Mouse (Mus musculus) left cerebral cortex, adult 9 months (tissue): ENCODE measurements around the gene Gtpbp3.
"Not testable (repeated sequence)": the region's sequence is repeated elsewhere in the genome, so short reads cannot be mapped to it uniquely, and the experiment has no call there.

Source experiments
- DNase-seq, 2 experiments: peaks; one replicate each; pipeline ENCODE4 v3.0.0; 2022; ENCODE audit warnings: low spot score in 2 of 2

The Gtpbp3 gene

DNA sequence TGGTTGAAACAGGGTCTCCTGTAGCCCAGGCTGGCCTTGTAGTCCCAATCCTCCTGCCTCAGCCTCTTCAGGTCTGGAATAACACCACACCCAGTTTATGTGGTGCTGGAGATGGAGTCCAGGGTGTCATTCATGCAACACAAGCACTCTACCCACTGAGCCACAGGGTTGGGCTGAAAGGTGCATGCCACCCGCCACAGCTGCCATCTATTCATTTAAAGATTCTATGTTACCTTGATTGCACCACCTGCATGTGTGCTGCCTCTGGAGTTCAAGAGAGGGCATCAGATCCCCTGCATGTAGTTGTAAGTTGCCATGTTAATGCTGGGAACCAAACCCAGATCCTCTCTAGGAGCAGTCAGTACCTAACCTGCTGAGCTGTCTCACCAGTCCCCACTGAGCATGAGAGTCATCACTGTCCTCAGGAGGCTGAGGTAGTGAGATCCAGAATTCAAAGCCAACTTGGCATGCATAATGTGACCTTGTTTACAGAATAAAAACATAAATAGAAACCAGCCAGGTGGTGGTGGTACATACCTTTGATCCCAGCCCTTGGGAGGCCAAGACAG lies 9.3 kb downstream of the Gtpbp3 start:
- DNase-seq: no peak

DNA sequence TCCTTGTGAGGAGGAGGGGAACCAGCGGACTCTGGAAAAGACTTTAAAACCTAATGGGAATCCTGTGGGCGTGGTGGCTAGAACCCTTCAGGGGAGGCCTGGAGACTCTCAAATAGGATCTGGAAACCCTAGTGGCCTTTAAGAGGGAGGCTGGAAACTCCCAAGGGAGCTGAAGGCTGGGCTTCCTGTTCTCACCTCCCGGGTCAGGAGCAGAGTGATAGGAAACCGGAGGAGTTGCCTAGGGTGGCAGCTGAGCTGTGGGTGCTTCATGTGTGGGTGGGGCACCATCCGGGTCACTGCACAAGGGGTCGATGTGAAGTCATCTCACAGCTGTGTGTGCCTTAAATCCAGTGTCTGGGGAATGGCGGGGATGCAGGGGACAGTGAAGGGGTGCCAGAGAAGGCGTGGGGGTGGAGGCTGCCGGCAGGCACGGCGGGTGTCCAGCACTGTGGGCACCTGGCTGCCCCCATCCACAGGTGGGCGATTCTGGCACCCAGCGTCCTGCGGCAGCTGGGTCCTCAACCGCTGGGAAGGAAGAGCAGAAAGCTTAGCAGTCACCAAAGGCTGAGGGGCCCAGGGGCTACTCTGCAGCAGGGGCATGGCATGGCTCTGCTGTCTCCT lies 10.1 kb downstream of the Gtpbp3 start:
- no peak for DNase-seq

DNA sequence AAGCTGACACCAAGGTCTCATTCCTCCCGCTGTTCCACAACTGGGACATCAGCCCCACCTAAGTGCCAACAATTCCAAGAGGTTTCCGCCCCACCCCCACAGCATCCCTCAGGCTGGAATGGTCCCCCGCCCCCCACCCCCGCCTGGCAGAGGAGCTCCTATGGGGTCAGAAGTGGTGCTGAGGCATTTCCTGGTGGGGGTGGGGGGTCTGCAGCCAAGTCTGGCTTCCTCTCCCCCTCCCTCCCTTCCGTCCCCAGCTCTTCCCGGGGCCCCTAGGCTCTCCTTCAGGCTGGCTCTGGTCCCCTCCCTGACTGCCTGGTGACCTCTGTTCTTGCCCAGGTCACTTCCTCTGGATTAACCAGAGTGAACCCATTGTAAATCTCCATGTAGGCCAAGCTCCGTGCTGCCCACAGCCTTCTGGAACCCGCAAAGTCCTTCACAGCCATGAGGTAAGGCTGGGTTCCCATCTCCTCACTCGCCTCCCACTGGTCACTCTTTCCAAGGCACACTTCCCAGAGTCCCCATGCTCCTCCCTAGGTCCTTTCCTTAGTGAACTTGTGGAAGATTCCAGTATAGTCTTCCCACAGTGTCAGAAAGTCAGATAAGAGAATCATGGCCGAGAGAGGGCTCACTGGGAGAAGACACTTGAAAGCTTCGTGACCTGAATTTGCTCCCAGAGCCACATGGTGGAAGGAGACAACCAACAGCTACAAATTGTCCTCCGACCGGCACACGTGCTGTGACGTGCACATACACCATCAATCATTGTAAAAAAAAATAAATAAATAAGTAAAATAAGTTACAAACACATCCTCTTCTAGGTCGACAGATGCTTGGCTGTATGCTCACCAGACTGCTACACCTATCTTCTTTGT lies 11.2 kb downstream of the Gtpbp3 start:
- no peak for DNase-seq

DNA sequence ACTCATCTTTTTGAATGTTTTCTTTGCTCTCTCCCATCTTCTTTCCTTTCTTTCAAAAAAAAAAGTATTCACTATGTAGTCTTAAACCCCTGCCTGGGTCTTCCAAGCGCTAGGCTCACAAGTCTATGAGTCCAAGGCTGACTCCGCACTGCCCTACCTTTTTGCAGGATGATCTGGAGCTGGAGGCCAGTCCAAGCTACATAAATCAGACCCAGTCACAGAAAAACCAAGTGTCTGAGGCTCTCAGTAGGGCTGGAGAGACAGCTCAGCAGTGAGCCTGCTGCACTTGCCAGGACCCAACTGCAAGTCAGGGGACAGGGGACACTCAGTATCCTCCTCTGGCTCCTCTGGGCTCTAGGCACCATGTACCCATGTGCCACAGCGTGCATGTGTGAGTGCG lies 16.4 kb downstream of the Gtpbp3 start:
- no peak for DNase-seq

DNA sequence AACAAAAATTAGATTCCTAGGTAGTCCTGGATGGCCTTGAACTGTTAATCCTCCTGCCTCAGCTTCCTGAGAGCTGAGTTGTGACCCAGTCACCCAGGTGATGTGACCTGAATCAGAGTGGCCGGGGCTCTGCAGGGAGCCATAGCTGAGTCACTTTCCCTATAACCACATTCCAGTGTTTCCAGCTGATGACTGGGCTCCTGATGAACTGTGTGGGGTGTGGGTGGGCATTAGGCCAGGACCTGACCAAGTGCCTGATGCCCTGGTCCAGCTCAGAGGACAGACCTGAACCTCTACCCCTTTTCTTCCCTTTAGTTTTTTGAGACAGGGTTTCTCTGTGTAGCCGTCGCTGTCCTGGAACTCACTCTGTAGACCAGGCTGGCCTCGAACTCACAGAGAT lies 17.4 kb downstream of the Gtpbp3 start:
- DNase-seq: no peak

DNA sequence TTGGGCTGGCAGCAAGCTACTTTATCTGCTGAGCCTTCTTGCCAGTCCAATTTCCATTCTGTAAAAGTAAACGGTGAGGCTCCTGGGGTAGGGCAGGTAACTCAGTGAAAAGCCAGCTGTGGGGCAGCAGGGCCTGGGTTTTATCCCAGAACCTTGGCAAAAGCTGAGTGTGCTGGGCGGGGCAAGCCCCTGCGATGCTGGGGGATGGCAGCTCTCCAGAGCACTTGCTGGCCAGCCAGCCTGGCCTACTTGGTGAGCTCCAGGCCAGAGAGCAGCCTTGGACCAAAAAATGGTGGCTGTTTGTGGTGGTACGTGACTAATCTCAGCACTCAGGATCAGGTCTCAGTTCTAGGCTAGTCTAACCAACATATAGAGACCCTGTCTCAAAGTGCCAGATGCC lies 18.1 kb downstream of the Gtpbp3 start:
- no peak for DNase-seq

DNA sequence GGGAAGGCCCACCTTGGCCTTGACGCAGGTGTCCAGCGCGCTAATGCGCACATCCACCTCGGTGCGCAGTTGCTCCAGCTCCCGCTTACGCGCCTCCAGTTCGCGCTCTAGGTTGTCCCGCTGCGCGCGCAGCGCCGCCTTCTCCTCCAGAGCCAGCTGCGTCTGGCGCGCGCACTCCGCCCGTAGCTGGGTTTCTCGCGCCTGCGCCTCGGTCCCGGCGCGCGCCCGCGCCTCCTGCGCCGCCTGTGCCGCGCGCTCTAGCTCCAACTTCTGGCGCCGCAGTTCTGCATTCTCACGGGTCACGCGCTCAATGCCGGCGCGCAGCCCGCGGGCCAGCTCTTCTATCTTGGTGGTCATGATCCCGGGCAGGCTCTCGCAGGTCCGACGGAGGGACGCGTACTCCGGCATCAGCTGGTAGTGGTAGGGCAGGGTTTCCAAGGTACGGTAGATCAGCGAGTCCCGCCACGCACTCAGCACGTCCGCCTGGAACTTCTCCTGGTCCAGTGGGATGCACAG lies 19.7 kb downstream of the Gtpbp3 start:
- DNase-seq: peak in 1 of 2 experiments; percentile 83

DNA sequence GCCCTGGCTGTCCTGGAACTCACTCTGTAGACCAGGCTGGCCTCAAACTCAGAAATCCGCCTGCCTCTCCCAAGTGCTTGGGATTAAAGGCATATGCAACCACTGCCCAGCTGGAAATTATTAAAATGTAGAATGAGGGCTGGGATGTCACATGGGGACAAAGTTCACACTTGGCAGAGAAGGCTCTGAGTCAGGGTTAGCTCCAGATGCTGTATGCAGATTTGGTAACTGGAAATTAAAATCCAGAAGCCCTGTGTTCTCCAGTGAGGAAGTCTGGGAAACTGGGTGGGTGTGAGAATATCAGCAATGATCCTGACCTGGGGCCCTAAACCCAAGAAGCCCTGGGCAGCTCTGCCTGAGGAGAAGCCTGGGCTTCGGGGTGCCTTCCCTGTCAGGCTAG lies 21.4 kb downstream of the Gtpbp3 start:
- no peak for DNase-seq

DNA sequence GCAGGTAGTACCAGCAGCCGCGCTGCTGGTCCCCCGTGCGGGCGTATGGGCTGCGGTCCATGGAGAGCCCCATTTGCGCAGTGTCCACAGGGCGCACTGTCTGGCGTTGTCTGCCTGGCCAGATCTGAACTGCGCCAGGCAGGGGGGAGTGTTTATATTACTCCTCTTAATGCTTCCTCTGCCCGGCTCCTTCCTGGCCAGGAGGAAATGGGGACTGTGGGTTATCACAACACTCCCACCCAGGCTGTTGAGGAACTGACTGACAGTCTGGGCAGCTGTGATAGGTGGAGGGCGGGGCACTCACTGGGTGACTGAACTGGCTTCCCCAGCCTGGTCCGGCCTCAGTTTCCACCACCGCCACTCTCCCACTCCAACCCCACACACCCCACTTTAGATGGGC lies 23.7 kb downstream of the Gtpbp3 start, which contains the start of gene Plvap:
Gene Plvap (minus strand): TSS at position 109 of the 400 bp plus-strand sequence.
- DNase-seq: no peak

DNA sequence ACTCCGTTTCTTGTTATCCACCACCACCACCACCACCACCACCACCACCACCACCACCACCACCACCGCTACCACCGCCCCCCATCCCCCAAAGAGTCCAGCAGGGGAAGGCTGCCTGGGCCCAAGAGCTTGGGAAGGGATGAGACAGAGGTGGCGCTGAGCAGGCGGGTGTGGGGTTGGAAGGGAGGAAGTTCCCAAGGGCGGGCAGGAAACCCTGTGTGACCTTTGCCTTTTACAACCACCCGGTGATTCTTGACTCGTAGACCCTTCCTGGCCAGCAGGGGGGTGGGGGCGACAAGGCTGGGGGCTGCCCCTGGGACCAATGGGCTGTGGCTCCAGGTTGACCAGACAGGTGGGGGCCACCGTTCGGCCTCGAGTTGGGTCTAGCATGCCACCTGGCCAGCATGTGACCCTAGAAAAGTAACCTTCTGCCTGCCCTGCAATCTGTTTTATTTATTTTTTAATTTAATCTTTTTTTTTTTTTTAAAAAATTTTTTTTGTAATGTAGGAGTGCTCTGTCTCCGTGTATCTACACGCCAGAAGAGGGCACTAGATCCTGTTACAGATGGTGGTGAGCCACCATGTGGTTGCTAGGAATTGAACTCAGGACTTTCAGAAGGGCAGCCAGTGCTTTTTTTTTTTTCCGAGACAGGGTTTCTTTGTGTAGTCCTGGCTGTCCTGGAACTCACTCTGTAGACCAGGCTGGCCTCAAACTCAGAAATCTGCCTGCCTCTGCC lies 25.3 kb downstream of the Gtpbp3 start:
- DNase-seq: no peak

DNA sequence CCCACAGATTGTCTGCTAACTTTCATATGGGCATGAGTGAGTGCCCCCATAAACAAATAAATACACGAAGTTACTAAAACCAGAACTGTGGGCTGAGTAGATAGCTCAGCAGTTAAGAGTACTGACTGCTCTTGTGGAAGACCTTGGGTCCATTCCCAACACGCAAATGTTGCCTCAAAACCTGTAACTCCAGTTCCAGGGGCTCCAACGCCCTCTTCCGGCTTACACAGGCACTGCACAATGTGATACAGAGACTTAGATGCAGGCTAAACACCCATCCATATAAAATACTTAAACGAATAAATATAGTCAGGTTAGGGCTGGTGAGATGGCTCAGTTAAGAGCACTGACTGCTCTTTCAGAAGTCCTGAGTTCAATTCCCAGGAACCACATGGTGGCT lies 27.1 kb downstream of the Gtpbp3 start:
- no peak for DNase-seq

DNA sequence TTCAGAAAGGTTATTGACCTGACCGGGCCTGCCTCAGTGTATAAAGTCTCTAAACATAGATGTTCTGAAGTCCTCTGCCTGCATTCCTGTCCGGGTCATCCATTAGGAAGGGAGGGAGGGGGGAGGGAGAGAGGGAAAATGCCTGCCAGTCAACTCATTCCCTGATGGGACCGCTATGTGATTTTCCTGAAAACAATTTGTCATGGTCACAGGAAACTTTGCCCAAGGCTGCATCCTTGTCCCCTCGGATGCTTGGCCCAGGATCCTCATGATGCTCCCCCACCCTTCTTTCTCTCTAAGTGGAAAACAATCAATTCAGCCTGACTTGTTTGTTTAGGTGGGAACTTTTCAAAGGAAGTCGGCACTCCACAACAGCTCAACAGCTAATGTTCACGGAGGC lies 28.9 kb downstream of the Gtpbp3 start:
- no peak for DNase-seq

DNA sequence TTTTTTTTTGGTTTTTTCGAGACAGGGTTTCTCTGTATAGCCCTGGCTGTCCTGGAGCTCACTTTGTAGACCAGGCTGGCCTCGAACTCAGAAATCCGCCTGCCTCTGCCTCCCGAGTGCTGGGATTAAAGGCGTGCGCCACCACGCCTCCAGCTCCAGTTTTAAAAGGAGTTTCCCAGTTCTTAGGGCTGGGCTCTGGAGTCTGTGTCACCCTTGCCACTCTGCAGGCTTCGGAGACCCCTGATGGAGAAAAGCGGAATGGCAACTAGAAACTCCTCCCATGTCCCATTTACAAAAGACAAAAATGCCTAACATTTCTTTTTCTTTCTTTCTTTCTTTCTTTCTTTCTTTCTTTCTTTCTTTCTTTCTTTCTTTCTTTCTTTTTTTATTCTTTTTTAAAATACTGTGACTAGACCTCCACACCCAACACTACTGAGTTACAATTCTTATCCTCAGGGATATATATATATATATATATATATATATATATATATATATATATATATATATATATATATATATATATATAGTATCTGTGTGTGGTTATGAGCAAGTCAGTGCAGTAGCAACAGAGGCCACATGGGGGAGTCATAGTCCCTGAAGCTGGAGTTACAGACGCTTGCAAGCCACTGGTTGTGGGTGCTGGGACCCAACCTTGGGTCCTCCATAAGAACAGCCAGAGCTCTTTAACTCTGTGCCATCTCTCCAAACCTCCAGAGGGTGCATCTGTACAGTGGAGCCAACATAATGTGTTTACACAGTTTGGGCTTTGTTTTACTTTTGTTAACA lies 31.3 kb downstream of the Gtpbp3 start:
- DNase-seq: not testable (repeated sequence)

DNA sequence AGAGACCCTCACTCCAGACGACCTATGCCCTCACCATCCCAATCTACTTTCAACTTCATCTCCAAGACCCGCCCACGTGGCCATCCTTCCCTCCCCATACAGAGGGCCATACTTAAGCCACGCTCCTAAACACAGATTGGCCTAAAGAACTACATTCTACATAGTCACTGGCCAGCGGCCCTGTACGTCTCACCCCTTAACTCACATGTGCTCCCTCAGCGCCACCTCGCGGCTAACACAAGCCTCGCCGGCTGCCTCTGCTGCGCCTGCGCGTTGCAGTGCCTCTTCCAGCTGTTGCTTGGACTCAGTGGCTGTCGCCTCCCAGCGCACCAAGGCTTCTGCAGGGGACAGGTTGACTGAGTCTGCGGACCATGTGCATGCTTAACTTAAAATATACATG lies 33.7 kb downstream of the Gtpbp3 start:
- peak; percentile 74 to 94 for DNase-seq

DNA sequence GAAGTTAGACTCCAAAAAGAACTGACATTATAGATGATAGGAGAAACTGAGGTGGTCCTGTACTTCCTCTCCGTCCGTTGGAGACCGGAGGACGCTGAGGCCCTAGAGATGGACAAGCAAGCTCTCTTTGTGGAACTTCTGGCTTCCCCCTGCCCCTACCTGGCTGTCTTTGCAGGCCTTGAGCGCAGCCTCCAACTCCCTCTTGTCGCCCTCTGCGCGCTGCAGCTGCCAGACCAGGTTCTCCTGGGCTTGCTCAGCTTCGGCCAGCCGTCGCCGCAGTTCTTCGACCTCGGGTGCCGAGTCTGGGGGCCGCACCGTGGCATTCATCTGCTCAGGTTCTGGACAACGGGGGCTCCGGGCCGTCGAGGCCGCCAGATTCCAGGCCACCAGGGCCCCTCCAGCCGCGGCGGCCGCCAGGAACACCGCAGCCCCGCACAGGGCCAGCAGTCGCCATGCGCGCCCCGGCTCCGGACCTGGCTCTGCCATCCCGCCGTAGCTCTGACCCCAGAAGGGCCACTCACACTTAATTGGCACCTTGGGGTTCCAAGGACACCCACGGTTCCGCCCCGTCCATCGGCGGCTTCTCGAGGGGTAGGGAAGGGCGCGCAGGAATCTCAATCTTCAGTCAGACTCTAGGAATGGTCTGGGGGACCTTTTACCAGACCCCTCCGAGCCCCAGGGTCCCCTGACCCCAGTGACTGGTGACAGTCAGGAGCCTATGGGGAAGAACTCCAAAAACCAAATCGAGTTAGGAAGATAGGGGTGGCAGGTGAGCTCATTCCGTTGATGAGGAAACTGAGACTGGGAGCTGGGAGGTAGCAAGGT lies 37.5 kb downstream of the Gtpbp3 start, which contains the start of gene Ccdc194:
Gene Ccdc194 (minus strand): TSS at position 486 of the 825 bp plus-strand sequence.
- no peak for DNase-seq

DNA sequence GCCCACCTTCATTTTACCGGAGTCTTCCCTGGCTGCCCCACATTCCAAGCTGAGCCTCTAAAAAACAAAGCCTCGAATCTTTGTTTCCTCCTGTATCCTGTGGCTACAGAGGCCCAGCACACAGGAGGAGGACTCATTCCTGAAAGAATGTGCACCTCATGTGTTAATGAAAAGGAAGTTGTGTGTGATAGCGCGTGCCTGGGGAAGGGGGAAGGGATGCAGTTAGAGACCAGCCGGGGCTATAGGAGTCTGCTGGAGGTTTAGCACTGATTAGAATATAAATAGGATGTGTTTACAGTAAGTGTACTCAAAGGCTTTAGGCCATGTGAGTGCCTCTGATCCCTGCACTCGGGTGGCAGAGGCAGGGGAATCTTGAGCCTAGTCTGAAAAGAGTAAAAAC lies 38.4 kb downstream of the Gtpbp3 start:
- no peak for DNase-seq

DNA sequence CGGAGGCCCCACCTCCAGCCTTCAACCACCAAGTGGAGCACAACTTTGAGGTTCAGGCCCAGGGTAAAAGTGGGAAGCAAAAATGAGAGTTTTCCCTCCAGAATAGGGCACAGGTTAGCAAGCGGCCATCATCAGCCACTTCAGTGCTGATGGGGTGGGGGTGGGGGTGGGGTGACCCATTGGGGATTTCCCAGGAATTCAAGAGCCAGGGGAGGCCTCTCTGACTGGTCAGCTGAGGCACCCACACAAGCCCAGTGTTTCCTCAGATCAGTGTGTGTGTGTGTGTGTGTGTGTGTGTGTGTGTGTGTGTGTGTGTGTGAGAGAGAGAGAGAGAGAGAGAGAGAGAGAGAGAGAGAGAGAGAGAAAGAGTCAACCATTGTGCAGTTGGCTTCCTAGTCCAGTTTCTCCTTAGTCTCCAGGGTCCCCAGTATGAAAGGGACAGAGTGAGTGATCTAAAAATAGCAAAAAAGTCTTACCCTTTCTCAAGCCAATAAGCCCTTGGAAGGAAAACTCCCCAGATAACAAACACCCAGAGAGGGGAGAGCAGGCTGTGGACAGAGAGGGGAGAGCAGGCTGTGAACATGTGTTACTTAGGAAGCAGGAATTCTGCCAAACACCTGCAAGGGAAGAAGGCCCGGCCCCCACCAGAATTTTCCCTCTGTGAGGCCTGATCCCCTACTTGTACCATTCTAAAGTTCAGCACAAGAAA lies 39.4 kb downstream of the Gtpbp3 start:
- no peak for DNase-seq

DNA sequence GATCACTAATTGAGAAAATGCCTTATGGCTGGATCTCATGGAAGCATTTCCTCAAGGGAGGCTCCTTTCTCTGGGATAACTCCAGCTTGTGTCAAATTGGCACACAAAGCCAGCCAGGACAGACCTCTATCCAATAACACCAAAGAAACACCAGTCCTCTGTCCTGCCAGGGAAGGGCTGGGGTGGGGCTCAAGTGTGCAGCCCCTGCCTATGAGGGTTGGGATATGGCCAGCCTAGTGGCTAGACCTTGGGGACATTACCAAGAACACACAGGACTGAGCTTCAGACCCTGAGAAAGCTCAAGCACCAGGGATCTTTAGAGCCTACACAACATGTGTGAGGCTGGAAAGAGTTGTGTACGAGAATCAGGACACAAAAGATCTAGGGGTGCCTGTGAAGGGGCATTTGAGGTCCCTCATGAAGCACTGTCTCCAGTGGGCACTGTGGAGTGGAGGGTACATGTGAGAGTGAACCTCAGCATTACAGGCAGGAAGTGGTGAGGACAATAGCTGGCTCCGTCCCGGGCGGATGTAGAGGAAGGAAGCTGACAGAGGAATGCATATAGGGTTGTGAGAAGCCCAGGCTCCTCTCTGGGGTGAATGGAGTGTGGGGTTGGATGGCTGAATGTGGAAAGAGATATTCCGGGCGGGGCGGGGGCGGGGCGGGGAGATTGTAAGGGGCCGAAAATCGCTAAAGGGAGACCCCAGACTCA lies 40.6 kb downstream of the Gtpbp3 start:
- DNase-seq: no peak
